In genomic region chr14:103363199-103363598, GRCm38 (mm10) we compare ENCODE assay signal across 26 mouse cellular contexts. TPM values are rescaled to one million over a fixed set of nuclear protein-coding genes. Genes with fewer than 3 reads are reported as not detected.
DNase-seq lines count a peak whose midpoint lies in the region; ATAC-seq and TF ChIP-seq lines count a peak whose summit lies in the region.
"Had no signal": no experiment of that assay in that cellular context is flagged by ENCODE, and none has a peak within 500 bp of the region (broad histone marks: within the 10 kb centered on the region; RNA-seq: fewer than 3 reads in every experiment).

No protein-coding gene starts in this region.

- ATAC-seq in G1E (ENCODE audit: extremely low read depth, insufficient number of reproducible peaks, low FRiP score, poor library complexity, severe bottlenecking), result peak; percentile 90
- peak; percentile 64 to 80; a peak in 3 of 4 replicates for ATAC-seq in hematopoietic stem cell, adult 5-6 weeks (replicated peaks in 1 of 2; ENCODE audit: insufficient read depth in 1 of 2, low FRiP score in 2 of 2, low TSS enrichment in 1 of 2, low read depth in 1 of 2, poor library complexity in 2 of 2, severe bottlenecking in 2 of 2)
- ATAC-seq in monocyte, adult 5-6 weeks (replicated peaks; ENCODE audit: insufficient number of reproducible peaks, low FRiP score, low TSS enrichment, poor library complexity, severe bottlenecking), result peak; percentile 71
- no peak for ATAC-seq in forebrain, postnatal 0 days
- ATAC-seq in kidney, embryonic 14.5 days (ENCODE audit: low FRiP score, low TSS enrichment), result no peak
- ATAC-seq: intestine, embryonic 16.5 days had no signal

- H3K36me3 ChIP-seq in G1E (replicated peaks), result no peaks in the 10 kb centered on the region
- H3K36me3 ChIP-seq in forebrain, postnatal 0 days (ENCODE audit: insufficient read depth), result no peaks in the 10 kb centered on the region
- H3K36me3 ChIP-seq in kidney, embryonic 14.5 days (ENCODE audit: control insufficient read depth, insufficient read depth, low read length), result no peaks in the 10 kb centered on the region
- H3K36me3 ChIP-seq: forebrain, embryonic 10.5 days; heart, embryonic 13.5 days; kidney, embryonic 15.5 days; midbrain, embryonic 12.5 days had no signal

- no peak overlapping the region for H3K4me2 ChIP-seq in forebrain, postnatal 0 days (ENCODE audit: low read depth)
- H3K4me2 ChIP-seq in kidney, embryonic 14.5 days (replicated peaks; ENCODE audit: low read depth, low read length), result no peak overlapping the region
- H3K4me2 ChIP-seq: heart, embryonic 13.5 days; hindbrain, embryonic 14.5 days; kidney, embryonic 15.5 days; lung, embryonic 14.5 days; midbrain, embryonic 12.5 days had no signal

- DNase-seq in 416B (ENCODE audit: low read depth) (peak; percentile 69), G1E (ENCODE audit: low spot score) (peak; percentile 26)
- no peak for DNase-seq in retina, embryonic 14.5 days (ENCODE audit: low spot score)
- DNase-seq in forebrain, postnatal 0 days, result no peak
- DNase-seq: adrenal gland, postnatal 36 days; cerebellum, adult 11 months; cerebellum, adult 9-11 months; gastrocnemius, postnatal 25 days; heart, adult 2 months; heart, postnatal 14 days; kidney, postnatal 4 days; layer of hippocampus, adult 9-11 months; lung, embryonic 14.5 days; right cerebral cortex, postnatal 4 days; thymus, adult 18-20 months; thymus, postnatal 36 days had no signal

- H3K4me3 ChIP-seq in G1E (ENCODE audit: low read depth, low read length), result no peak overlapping the region
- H3K4me3 ChIP-seq in forebrain, postnatal 0 days (ENCODE audit: low read depth, low read length), result no peak overlapping the region
- H3K4me3 ChIP-seq in kidney, embryonic 14.5 days (ENCODE audit: low read length), result no peak overlapping the region
- H3K4me3 ChIP-seq: forebrain, embryonic 10.5 days; heart, adult 2 months; heart, embryonic 13.5 days; kidney, embryonic 15.5 days; midbrain, embryonic 12.5 days had no signal

- H3K27me3 ChIP-seq in G1E (ENCODE audit: insufficient read depth, low read length), result no peaks in the 10 kb centered on the region
- no peaks in the 10 kb centered on the region for H3K27me3 ChIP-seq in forebrain, postnatal 0 days (ENCODE audit: insufficient read depth, low read length)
- no peaks in the 10 kb centered on the region for H3K27me3 ChIP-seq in kidney, embryonic 14.5 days (ENCODE audit: control insufficient read depth, insufficient read depth, low read length)
- H3K27me3 ChIP-seq: heart, embryonic 13.5 days; kidney, embryonic 15.5 days; midbrain, embryonic 12.5 days had no signal

- H3K9ac ChIP-seq in forebrain, postnatal 0 days, result no peak overlapping the region
- no peak overlapping the region for H3K9ac ChIP-seq in kidney, embryonic 14.5 days (ENCODE audit: low read depth, low read length)
- H3K9ac ChIP-seq: heart, embryonic 13.5 days; hindbrain, embryonic 14.5 days; kidney, embryonic 15.5 days; liver, embryonic 14.5 days; lung, embryonic 14.5 days; midbrain, embryonic 12.5 days had no signal

- H3K4me1 ChIP-seq in G1E (ENCODE audit: insufficient read depth, low read depth, low read length), result peaks cover 18% of the 10 kb centered on the region
- H3K4me1 ChIP-seq in forebrain, postnatal 0 days (ENCODE audit: insufficient read depth), result no peaks in the 10 kb centered on the region
- no peaks in the 10 kb centered on the region for H3K4me1 ChIP-seq in kidney, embryonic 14.5 days (ENCODE audit: control insufficient read depth, insufficient read depth, low read length)
- H3K4me1 ChIP-seq: forebrain, embryonic 10.5 days; heart, embryonic 13.5 days; kidney, embryonic 15.5 days; midbrain, embryonic 12.5 days had no signal

- H3K27ac ChIP-seq in forebrain, postnatal 0 days (ENCODE audit: low read depth, low read length), result no peak overlapping the region
- no peak overlapping the region for H3K27ac ChIP-seq in kidney, embryonic 14.5 days (ENCODE audit: low read depth, low read length)
- H3K27ac ChIP-seq: forebrain, embryonic 10.5 days; heart, adult 2 months; heart, embryonic 13.5 days; hindbrain, embryonic 14.5 days; kidney, embryonic 15.5 days; liver, embryonic 14.5 days; midbrain, embryonic 12.5 days had no signal

- TF ChIP-seq CTCF in G1E (IDR thresholded peaks at IDR 0.05; ENCODE audit: low read depth, low read length), result no peak
- TF ChIP-seq CTCF in forebrain, postnatal 0 days (IDR thresholded peaks at IDR 0.05; ENCODE audit: low read depth), result no peak

- 47% methylated on average over 2 of the region's 2 CpGs for WGBS in forebrain, postnatal 0 days
- 56% methylated on average over 2 of the region's 2 CpGs for WGBS in kidney, embryonic 14.5 days

- H3K9me3 ChIP-seq in G1E (replicated peaks), result no peaks in the 10 kb centered on the region
- no peaks in the 10 kb centered on the region for H3K9me3 ChIP-seq in forebrain, postnatal 0 days (ENCODE audit: low read length)
- no peaks in the 10 kb centered on the region for H3K9me3 ChIP-seq in kidney, embryonic 14.5 days (ENCODE audit: control insufficient read depth, low read length)
- H3K9me3 ChIP-seq: forebrain, embryonic 10.5 days; heart, embryonic 13.5 days; kidney, embryonic 15.5 days; midbrain, embryonic 12.5 days had no signal

RNA-seq across cellular contexts. Expression of gene Mycbp2, which starts 16.6 kb away (rescaled TPM):
- 133 and 139 TPM in 2 replicates for total RNA-seq in G1E (2014; fragmentation: Nextera tagmentation)
- total RNA-seq in G1E (2017), result 40.3 and 46.1 TPM in 2 replicates
- polyA plus RNA-seq in G1E (2012), result 10.9 and 14.8 TPM in 2 replicates
- 82.5 and 100 TPM in 2 replicates for total RNA-seq in hematopoietic stem cell, adult 5-6 weeks (2017)
- 67.0 to 106 TPM (median 73.5 TPM) in 3 replicates for total RNA-seq in monocyte, adult 5-6 weeks (2017)
- total RNA-seq in forebrain, postnatal 0 days (2014; rRNA removed), result 93.1 and 113 TPM in 2 replicates
- polyA plus RNA-seq in forebrain, postnatal 0 days (2015; fragmentation: Nextera tagmentation; extraction: Ambion mirVana), result 35.2 and 49.3 TPM in 2 replicates
- polyA plus RNA-seq in kidney, embryonic 14.5 days (2014; fragmentation: Nextera tagmentation; extraction: Ambion mirVana), result 23.2 and 26.1 TPM in 2 replicates

Comparison
In these comparisons a context has a peak if more than half of its experiments do, and no peak if none do; other contexts are left out.
1. DNase-seq: peak in 416B (single experiment) and G1E (single experiment); none in retina, embryonic 14.5 days (single experiment) and forebrain, postnatal 0 days (single experiment).
2. ATAC-seq: peak in G1E (single experiment), hematopoietic stem cell, adult 5-6 weeks (2 of 2) and monocyte, adult 5-6 weeks (single experiment); none in forebrain, postnatal 0 days (single experiment) and kidney, embryonic 14.5 days (single experiment).